Mouse (Mus musculus): ENCODE data around the gene Sertad3.

- no peak for TF ChIP-seq TAL1 (IDR thresholded peaks at IDR 0.05; ENCODE audit: low read length)
- TF ChIP-seq GATA1 (IDR thresholded peaks at IDR 0.05; ENCODE audit: low read length): no peak
Measured at GRCm38 (mm10) chr7:27473835-27474489, 394 bp downstream of the Sertad3 start.

All from erythroblast, embryonic 14.5 days (primary cell).